Mouse (Mus musculus): ENCODE results near the gene Thada.

Thada gene

GRCm38 (mm10) chr17:84186451-84187202 lies 279.4 kb downstream of the Thada start:
- DNase-seq (ENCODE audit: low spot score in 2 of 2) = peak; percentile 71 to 76

DNA sequence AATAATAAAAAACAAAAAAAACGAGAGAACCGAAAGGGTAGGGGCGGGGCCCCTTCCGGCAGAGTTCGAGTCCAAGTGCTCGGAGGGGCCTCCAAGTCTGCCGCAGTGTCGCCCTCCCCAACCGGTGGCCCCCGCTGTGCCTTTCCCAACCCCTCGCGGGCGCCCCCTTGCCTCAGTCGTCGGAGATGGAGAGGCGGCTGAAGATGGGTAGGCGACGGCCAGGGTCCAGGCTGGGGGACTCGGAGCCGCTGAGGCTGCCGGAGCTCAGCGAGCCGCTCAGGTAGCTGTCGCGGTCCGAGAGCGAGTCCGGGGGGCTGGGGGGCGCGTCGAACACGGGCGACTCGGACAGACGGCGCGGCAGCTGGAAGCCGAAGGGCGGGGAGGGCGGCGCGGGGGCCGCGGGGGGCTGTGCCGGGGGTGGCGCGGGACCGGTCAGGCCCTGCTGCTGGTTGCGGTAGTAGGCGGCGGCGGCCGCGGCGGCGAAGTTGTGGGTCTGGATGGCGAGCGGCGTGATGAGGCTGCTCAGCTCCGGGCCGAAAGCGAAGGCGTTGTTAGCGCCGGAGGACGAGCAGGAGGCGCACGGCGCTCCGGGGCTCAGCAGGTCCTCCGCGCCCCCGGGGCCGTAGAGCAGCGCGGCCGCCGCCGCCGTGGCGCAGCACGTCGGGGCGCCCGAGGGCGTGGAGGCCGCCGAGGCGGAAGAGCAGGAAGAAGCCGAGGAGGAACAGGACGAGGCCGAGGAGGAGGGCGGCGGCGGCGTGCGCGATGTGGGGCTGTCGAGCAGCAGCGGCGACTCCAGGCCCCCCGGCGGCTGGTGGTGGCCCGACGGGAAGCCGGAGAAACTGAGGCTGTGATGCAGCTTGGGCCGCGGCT lies 280.2 kb downstream of the Thada start:
- DNase-seq (ENCODE audit: low spot score in 2 of 2) = peak; percentile 83 to 87

- DNase-seq (ENCODE audit: low spot score in 2 of 2) = peak; percentile 37 to 54
Measured at GRCm38 (mm10) chr17:84185011-84185411, 281.0 kb downstream of the Thada start.

DNA sequence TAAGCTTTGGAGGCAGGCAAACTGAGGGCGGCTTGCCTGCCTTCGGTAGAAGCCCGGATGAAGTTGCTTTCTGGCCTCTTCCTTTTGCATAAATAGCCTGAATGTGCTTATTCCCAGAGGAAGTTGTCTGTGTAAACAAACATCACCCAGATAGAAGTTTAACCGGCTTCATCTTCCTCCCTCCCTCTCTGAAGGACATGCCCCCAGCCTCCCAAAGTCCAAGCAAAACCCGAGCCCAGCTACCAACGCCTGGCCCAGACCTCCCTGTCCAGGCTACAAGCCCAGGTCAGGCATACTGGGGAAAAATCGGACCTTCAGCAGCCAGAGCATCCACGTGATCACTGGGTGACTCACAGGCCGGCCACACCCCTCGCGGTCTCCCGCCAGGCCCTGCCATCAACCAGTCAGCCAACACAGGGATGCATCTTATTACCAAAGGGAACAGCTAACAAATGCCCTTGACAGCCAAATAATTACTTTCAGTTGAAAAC lies 282.7 kb downstream of the Thada start:
- peak; percentile 79 to 86 for DNase-seq (ENCODE audit: low spot score in 2 of 2)

GRCm38 (mm10) chr17:84182311-84183271 lies 283.4 kb downstream of the Thada start:
- DNase-seq (ENCODE audit: low spot score in 2 of 2) = peak; percentile 26 to 48

- DNase-seq (ENCODE audit: low spot score in 2 of 2) = peak; percentile 68 to 76
Measured at GRCm38 (mm10) chr17:84181502-84182310, 284.3 kb downstream of the Thada start.

- DNase-seq (ENCODE audit: low spot score in 2 of 2) = peak in 1 of 2 experiments; percentile 80
Measured at GRCm38 (mm10) chr17:84180715-84181501, 285.1 kb downstream of the Thada start.

- no peak for DNase-seq (ENCODE audit: low spot score in 2 of 2)
Measured at GRCm38 (mm10) chr17:84179973-84180365, 286.0 kb downstream of the Thada start.

DNA sequence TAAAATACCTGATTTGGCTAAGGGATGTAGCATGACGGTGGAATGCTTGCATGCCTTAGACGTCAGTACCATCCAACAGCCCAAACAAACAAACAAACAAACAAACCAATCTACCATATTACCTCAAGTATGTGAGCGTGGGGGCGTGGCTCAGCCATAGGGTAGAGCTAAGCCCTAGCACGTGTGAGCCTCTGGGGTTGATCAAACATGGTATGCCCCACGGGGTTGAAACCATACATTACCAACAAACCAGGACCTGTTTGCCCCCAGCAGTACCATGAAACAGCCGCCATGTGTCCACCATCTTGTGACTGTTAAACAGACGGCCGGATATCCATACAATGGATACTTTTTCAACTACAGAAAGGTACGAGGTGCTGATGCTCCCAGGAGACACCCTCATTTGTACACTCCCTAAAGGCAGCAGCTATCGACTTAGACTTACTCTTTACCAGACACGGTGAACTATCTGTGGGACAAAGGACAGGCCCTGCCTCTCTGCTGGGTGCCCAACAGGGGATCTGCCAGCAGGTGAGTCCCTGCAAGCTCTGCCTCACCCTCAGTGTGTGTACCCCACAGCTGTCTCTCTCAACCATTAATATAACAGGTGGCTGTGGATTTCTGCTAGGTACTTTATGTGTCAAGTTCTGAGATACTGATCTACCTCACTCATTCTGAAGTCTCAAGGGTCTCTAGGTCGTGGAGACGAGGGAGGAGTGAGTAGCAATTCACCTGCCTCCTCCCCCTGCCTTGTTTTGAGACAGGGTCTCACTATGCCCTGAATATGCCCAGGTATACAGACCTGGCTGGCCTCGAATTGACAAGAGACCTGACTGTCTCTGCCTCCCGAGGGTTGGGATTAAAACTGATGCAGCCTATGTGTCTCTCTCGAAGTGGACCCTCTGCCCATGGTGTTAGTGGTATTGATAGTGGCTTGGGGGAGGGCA lies 286.7 kb downstream of the Thada start:
- peak in 1 of 2 experiments; percentile 30 for DNase-seq (ENCODE audit: low spot score in 2 of 2)

- DNase-seq (ENCODE audit: low spot score in 2 of 2) = peak; percentile 7 to 20
Measured at GRCm38 (mm10) chr17:84177481-84177880, 288.5 kb downstream of the Thada start.

GRCm38 (mm10) chr17:84176446-84176845 lies 289.6 kb downstream of the Thada start:
- no peak for DNase-seq (ENCODE audit: low spot score in 2 of 2)

DNA sequence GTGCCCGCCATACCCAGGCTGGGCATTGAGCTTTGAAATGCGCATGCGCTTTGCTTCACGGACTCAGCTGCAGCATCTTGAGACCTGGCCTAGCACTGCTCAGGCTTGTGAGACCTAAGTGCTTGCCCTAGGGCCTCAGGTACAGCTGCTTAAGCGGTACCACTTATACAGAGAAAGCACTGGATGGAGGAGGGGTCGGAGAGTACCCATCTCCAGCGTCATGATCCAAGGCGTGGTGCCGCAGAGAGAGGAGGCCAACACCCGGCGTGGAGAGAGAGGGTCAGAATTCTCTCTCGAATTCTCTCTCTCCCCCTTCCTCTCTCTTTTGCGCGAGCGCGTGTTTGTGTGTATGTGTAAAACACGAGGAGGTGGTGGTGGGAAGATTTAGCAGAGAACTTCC lies 290.8 kb downstream of the Thada start:
- peak in 1 of 2 experiments; percentile 13 for DNase-seq (ENCODE audit: low spot score in 2 of 2)

DNA sequence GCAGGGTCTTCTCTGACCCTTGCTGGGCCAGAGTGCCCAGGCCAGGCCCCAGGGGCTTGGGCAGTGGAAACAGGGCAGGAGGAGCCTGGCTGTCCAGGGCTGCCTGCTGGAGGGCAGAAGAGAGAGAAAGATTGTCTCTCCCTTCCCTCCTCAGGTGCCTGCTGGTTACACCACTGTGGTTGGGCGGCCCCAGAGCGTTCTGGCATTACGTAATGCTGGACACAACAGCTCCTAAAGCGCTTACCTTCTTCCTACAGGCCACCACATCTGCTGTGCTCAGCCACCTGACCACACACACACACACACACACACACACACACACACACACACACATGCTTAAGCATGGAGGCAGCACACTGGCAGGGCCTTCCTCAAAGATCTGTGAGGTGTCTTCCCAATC lies 298.6 kb downstream of the Thada start:
- peak; percentile 4 to 14 for DNase-seq (ENCODE audit: low spot score in 2 of 2)

DNA sequence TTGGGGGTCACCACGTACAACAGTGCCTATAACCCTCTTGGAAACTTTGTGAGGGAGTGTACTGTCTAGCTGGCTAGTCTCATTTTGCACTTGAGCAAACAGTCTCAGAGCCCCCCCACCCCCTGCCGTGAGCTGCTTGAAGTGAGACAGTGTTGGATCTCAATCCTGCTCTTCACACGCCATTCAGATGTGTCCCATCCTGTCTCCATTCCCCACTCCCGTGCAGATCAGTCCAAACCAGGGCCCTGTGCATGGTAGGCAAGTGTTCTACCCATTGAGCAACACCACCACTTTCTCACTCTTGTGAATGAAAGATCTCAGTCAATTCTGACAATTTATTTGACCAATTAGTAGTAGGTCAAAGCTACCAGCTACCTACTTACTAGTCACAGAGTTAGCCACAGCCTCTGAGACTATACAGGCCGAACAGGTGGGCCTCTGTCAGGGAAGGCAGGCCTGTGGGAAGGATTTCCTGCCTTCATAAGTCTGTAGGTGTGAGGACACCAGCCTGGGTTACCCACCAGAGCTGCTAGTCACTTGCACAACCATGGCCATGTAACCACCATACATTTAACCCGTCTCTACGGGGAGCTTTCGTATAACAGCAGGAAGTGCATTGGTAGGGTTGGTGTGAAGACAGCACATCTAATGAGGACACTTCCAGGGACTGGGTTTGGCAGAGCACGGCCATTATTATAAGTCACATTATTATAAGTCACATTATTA lies 299.7 kb downstream of the Thada start:
- peak; percentile 5 to 17 for DNase-seq (ENCODE audit: low spot score in 2 of 2)

- peak; percentile 2 to 10 for DNase-seq (ENCODE audit: low spot score in 2 of 2)
Measured at GRCm38 (mm10) chr17:84165735-84166134, 300.3 kb downstream of the Thada start.

- DNase-seq (ENCODE audit: low spot score in 2 of 2) = peak; percentile 4 to 10
Measured at GRCm38 (mm10) chr17:84164146-84164545, 301.9 kb downstream of the Thada start.

DNA sequence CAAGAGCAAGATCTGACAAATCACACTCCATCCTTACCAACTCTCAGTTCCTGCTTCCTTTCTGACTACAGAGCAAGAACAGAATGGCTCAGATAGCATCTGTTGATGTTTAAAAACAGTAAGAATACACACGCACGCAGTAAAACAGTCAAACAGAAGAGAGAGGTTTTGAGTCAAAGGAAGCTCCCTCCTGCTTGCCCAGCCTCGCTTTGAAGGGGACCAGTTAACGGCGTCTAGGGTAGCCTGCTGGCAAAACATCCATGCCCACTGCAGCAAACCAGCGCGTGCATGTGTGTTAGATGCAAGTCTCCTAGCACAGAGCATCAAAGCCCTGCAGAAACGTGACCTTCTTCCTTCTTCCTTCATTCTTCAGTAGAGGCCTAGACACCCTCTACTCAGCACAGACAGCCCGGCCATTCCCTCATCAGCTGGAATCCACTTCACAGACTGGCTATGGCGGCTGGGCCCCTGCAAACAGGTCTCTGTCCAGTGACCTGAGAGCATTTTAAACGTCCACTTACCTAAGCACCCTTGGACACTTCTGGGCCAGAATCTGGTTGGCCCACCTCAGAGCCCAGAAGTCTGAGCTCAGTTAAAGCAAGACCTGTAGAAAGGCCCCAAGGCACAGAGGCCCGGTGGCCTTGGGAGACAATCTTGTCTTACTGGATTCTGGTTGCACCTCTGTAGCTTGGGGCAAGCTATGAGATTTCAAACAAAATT lies 302.8 kb downstream of the Thada start:
- DNase-seq (ENCODE audit: low spot score in 2 of 2) = peak; percentile 8 to 23

Data from spleen, postnatal 10 days (tissue).